Mouse (Mus musculus) midbrain, embryonic 10.5 days (tissue): ENCODE data around the gene Cd300a. TPM values are rescaled to one million over a fixed set of nuclear protein-coding genes. Genes with fewer than 3 reads are reported as not detected.

Source experiments
- DNase-seq: peaks from one replicate; pipeline ENCODE4 v3.0.0-alpha.2; 2017; ENCODE audit warnings: low spot score
- H3K27ac ChIP-seq: fragments of 300-500 bp; sonication (generic); replicated peaks from 2 replicates; pipeline ENCODE4 v1.5.1; 2016; ENCODE audit warnings: mild to moderate bottlenecking
- H3K27me3 ChIP-seq: fragments of 300-500 bp; sonication (generic); 2 replicates; pipeline ENCODE4 v1.6.1; 2016; ENCODE audit warnings: low read depth, mild to moderate bottlenecking; ENCODE audit not compliant: poor library complexity, severe bottlenecking
- H3K36me3 ChIP-seq: fragments of 300-500 bp; sonication (generic); 2 replicates; pipeline ENCODE4 v1.6.1; 2016; ENCODE audit warnings: mild to moderate bottlenecking, moderate library complexity
- H3K4me1 ChIP-seq: fragments of 300-500 bp; sonication (generic); 2 replicates; pipeline ENCODE4 v1.6.1; 2016
- H3K4me3 ChIP-seq: fragments of 300-500 bp; sonication (generic); 2 replicates; pipeline ENCODE4 v1.5.1; 2016; ENCODE audit warnings: mild to moderate bottlenecking, moderate library complexity
- H3K9me3 ChIP-seq: fragments of 300-500 bp; sonication (generic); replicated peaks from 2 replicates; pipeline ENCODE4 v1.6.1; 2016; ENCODE audit warnings: mild to moderate bottlenecking
- WGBS: fragments of 180-500 bp; shearing (Covaris S2); methylation state at CpG from one replicate; pipeline ENCODE4 v1.1.7; 2016; 5-methylcytosine and 5-hydroxymethylcytosine counted together
- polyA plus RNA-seq: library from polyadenylated mRNA; unstranded; fragments of >200 nt; fragmentation: Nextera tagmentation; extraction: Ambion mirVana; gene quantifications from 2 replicates; pipeline ENCODE4 v1.2.1, GENCODE M21; 2016

The Cd300a gene
- polyA plus RNA-seq, 1 experiment from 2014 or later = 0.58 TPM

DNA sequence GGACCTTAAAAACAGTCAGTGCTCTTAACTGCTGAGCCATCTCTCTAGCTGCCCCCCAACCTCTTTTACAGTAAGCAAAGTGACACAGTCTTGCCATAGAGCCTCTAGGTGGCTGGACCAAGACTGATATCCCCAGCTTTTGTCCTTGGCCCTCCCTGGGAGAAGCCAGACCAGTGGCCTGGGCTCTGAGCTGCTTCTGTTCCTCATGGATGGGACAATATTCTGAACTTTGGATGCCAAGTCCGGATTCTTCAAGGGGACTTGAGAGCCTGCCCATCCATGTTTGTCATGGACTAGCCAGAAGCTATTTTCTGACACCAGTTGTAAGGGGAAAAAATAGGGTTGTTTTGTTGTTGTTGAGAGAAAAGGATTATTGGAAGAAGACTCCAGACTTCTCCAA, 20.1 kb upstream of the Cd300a start:
- Histone ChIP-seq H3K9me3 (no peaks in the 10 kb centered on the region), H3K27ac (no peak overlapping the region), H3K36me3 (peaks cover 5% of the 10 kb centered on the region; the same call in 1 of the 2 replicates), H3K4me3 (no peak overlapping the region), H3K27me3 (peaks cover 9% of the 10 kb centered on the region; the same call in 1 of the 2 replicates), H3K4me1 (peaks cover 44% of the 10 kb centered on the region)
- WGBS = 90% methylated on average over 1 of the region's 1 CpGs
- no peak for DNase-seq

DNA sequence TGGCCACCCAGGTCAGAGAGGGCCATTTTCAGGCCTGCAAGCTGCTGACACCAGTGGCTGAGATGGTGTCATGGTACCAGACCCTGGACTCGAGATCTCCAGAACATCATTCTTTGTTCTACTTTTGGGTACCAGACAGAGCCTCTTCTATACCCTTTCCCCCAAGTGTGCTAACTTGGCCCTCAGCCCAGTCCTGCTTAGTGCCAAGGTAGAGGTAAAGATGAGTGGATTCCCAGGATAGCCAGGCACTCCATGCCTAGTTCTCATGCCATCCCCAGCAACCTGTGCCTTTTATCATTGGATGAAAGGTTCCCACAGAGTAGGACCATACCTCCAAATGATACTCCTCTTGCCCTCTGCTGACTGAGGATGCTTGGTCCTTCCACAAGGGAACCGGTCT, 18.3 kb upstream of the Cd300a start:
- Histone ChIP-seq H3K36me3 (peaks cover 5% of the 10 kb centered on the region; the same call in 1 of the 2 replicates), H3K27ac (no peak overlapping the region), H3K9me3 (no peaks in the 10 kb centered on the region), H3K4me1 (peaks cover 55% of the 10 kb centered on the region), H3K4me3 (no peak overlapping the region), H3K27me3 (peaks cover 14% of the 10 kb centered on the region; the same call in 1 of the 2 replicates)
- DNase-seq = no peak
- WGBS = 92% methylated on average over 2 of the region's 2 CpGs

DNA sequence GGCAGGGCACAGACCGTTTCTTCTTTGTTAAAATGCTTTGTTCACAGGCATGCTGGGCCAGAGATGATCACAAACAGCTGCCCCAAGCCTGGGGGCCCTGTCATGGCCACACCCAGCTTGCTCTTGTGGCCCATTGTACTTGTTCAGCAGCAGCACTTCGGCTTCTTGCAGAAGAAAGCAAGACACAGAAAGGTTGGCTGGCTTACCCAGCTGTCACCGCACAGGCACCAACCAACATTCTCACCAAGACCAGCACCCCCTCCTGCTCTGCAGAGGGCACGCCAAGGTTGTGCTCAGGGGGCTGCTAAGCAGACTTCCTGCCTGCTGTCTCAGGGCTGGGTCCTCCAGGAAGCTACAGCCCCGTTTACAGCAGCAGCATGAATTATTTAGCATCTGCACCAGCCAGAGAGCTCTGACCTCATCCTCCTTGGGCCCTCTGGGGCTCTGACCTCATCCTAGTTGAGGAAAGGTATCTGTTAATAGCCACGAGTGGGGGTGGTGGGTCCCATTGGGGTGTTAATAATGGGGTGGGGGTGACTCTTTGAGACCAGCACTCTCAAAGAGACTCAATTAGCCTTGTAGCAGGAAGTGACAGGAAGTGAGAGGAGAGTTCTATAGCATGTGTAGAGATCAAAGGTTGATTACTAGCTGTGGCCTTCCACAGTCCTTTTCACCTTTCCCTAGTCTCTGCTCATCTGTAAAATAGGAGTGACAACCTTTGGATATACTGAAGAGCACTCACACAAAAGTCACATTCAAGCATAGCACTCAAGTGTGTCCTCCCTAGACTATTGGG, 16.6 kb upstream of the Cd300a start:
- no peak overlapping the region for H3K4me3 ChIP-seq
- peak overlapping the region; percentile 75 for H3K27ac ChIP-seq
- H3K36me3 ChIP-seq = peaks cover 5% of the 10 kb centered on the region; the same call in 1 of the 2 replicates
- no peaks in the 10 kb centered on the region for H3K9me3 ChIP-seq
- DNase-seq = peak; percentile 27
- peaks cover 14% of the 10 kb centered on the region; the same call in 1 of the 2 replicates for H3K27me3 ChIP-seq
- WGBS = 36% methylated on average over 6 of the region's 6 CpGs
- H3K4me1 ChIP-seq = peaks cover 52% of the 10 kb centered on the region

DNA sequence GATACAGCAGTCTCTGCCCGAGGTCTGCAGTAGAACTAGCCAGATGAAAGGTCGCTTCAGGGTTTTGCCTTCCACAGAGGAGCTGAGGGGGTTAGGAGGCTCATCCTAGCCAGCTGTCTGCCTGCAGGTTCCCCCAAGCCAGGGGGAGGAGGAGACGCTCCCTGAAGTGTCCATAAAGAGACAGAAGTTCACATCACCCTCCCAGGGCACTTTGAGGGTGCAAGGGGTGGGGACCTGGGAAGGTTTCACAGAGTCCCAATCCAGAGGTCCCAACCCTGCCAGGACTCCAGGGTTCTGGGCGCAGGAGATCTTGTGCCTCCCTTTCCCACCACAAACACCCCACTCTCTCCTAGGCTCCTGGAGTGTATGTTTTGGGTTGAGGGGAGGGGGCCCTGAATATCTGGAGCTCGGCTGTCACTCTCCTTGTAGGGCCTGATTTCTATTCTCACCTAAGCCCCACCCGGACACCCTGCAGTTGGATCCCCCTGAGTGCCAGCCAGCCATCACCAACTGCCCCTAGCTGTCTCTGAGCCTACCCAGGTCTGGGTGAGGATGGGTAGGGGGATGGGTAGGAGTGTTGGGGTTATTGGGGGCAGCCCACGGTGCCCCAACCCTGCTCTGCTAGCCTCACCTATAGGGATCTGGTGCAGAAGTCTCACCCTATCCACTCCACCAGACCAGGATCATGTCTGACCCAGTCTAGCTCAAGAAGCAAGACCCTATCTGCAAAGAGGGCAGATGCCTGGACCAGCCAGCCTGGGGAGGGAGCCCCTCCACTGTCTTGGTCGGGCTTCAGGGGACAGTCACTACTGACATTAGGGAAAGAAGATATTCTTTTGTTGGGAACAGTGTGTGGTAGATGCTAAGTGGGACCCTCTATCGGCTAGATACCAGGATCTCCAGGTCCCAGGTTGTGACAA, 15.4 kb upstream of the Cd300a start:
- no peak for DNase-seq
- WGBS = 58% methylated on average over 9 of the region's 9 CpGs
- Histone ChIP-seq H3K36me3 (peaks cover 5% of the 10 kb centered on the region; the same call in 1 of the 2 replicates), H3K27me3 (peaks cover 14% of the 10 kb centered on the region; the same call in 1 of the 2 replicates), H3K9me3 (no peaks in the 10 kb centered on the region), H3K4me3 (no peak overlapping the region), H3K27ac (peak overlapping the region; percentile 63), H3K4me1 (peaks cover 52% of the 10 kb centered on the region)

DNA sequence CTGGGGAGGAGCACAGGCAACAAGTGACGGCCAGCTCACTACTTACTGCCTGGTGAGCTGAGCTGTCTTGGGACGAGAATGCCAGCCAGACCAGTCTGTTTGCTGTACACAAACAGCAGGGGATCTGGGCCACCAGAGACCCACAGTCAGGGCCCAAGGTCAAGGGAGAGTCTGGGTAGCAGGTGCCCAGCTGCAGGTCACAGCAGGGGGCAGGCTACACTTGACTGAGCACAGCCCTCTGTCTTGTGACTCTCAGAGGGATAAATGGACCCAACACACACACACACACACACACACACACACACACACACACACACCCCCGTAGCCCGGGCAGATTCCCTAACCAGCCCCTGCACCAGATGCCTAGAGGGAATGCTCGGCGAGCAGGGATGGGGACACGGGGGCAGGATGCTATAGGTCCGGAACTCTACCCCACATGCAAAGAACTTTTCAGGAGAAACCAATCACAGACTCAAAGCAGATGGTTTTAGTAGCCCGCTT, 14.5 kb upstream of the Cd300a start:
- Histone ChIP-seq H3K27me3 (peaks cover 14% of the 10 kb centered on the region; the same call in 1 of the 2 replicates), H3K36me3 (peaks cover 5% of the 10 kb centered on the region; the same call in 1 of the 2 replicates), H3K27ac (peak overlapping the region; percentile 63), H3K4me1 (peaks cover 52% of the 10 kb centered on the region), H3K4me3 (no peak overlapping the region), H3K9me3 (no peaks in the 10 kb centered on the region)
- 10% methylated on average over 9 of the region's 9 CpGs for WGBS
- DNase-seq = peak; percentile 39

DNA sequence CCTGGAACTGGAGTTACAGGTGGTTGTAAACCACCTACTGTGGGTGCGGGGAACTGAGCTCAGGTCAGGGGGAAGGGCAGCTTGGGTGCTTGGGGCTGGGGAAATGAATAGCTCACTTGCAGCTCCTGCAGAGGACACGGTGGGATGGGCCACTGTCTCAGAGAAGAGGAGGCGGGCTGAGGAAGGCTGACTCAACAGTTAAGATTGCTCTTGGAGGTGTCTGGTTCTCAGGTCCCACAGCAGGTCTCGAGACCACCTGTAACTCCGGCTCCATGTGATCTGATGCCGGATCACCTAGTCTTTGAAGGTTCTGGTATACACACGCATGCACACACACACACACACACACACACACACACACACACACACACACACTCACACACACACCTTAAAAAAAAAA, 13.7 kb upstream of the Cd300a start:
- no peak for DNase-seq
- 0 out of 2 replicates have a peak overlapping the region, but pooled peaks have one; percentile 63 for H3K27ac ChIP-seq
- WGBS = 47% methylated on average over 7 of the region's 7 CpGs
- no peak overlapping the region for H3K4me3 ChIP-seq
- no peaks in the 10 kb centered on the region for H3K9me3 ChIP-seq
- H3K4me1 ChIP-seq = peaks cover 52% of the 10 kb centered on the region
- H3K36me3 ChIP-seq = no peaks in the 10 kb centered on the region
- H3K27me3 ChIP-seq = peaks cover 14% of the 10 kb centered on the region; the same call in 1 of the 2 replicates

DNA sequence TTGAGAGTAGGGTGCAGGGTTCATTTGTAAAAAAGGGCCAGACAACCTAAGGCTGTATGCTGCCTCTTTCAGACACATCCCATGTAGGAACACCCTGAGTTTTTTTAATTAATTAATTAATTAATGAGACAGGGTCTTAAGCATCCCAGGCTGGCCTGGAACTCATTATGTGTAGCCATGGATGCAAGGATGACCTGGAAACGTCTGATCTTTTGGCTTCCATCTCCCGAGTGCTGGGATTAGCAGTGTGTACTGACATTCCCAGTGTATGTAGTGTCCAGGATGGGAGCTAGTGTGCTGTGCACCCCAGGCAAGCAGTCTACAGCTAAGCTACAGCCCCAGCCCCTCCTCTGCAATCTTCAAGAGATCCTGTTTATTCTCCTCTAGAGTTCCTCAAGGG, 13.2 kb upstream of the Cd300a start:
- WGBS = 36% methylated on average over 2 of the region's 2 CpGs
- Histone ChIP-seq H3K27ac (no peak overlapping the region), H3K36me3 (no peaks in the 10 kb centered on the region), H3K9me3 (no peaks in the 10 kb centered on the region), H3K27me3 (peaks cover 14% of the 10 kb centered on the region; the same call in 1 of the 2 replicates), H3K4me3 (no peak overlapping the region), H3K4me1 (peaks cover 52% of the 10 kb centered on the region)
- DNase-seq = no peak

DNA sequence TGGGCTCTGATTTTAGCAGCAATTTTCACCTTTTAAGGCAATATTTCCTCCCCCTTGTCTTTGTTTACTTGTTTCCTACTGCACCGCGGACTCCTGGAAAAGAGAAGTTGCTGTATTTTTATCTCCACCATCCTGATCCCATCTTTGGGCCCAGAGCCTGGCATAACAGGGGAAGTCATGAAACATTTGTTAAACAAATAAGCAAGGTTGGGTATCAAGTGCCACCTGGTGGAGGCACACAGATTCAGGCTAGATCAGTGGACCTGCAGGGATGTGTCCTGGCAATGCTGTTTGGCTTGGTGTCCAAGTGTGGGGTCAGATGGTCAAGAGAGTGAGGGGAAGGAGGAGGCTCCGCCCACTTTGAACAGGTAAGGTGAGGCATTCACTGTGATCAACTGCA, 12.7 kb upstream of the Cd300a start:
- DNase-seq = peak; percentile 39
- H3K27me3 ChIP-seq = peaks cover 14% of the 10 kb centered on the region; the same call in 1 of the 2 replicates
- peaks cover 49% of the 10 kb centered on the region for H3K4me1 ChIP-seq
- H3K36me3 ChIP-seq = no peaks in the 10 kb centered on the region
- H3K27ac ChIP-seq = no peak overlapping the region
- WGBS = 66% methylated on average over 3 of the region's 3 CpGs
- no peaks in the 10 kb centered on the region for H3K9me3 ChIP-seq
- H3K4me3 ChIP-seq = no peak overlapping the region

DNA sequence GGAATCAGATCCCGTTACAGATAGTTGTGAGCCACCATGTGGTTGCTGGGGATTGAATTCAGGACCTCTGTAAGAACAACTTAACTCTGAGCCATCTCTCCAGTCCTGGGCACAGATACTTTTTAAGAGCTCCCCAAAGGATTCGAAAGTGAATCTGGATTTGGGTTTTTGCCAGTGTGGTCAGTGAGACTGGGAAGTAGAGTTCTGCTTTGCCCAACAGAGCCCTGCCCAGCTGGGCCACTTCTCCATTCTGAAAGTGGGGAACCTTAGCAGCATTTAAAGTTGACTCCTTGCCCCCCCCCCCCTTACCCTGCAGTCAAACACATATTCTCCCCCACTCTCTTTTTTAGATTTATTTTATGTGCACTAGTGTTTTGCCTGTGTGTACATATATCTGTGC, 10.2 kb upstream of the Cd300a start:
- H3K36me3 ChIP-seq = no peaks in the 10 kb centered on the region
- 75% methylated on average over 2 of the region's 2 CpGs for WGBS
- H3K4me1 ChIP-seq = peaks cover 30% of the 10 kb centered on the region
- no peaks in the 10 kb centered on the region for H3K9me3 ChIP-seq
- no peak for DNase-seq
- 0 out of 2 replicates have a peak, but pooled peaks cover 6% of the 10 kb centered on the region for H3K27me3 ChIP-seq
- H3K4me3 ChIP-seq = no peak overlapping the region
- no peak overlapping the region for H3K27ac ChIP-seq

DNA sequence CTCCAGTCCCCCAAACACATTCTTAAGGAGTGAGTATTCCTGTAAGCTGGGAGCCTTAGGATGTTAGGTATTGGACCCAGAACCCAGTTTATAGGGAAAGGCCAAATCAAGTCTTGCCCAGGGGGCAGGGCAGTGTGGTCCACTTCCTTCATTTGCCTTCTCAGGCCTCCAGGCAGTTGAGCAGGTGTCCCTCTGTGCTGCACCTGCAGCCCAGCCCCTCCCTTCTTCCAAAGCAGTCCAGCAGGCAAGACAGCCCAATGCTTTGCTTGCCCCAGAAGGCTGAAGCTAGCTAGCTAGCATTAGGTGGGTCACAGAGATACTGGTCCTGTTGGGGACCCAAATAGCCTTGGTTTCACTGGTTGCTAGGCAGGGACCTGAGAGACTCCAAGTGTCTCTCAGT, 9.7 kb upstream of the Cd300a start:
- Histone ChIP-seq H3K9me3 (no peaks in the 10 kb centered on the region), H3K36me3 (no peaks in the 10 kb centered on the region), H3K27ac (no peak overlapping the region), H3K4me3 (no peak overlapping the region), H3K27me3 (0 out of 2 replicates have a peak, but pooled peaks cover 2% of the 10 kb centered on the region), H3K4me1 (peaks cover 24% of the 10 kb centered on the region)
- no peak for DNase-seq

DNA sequence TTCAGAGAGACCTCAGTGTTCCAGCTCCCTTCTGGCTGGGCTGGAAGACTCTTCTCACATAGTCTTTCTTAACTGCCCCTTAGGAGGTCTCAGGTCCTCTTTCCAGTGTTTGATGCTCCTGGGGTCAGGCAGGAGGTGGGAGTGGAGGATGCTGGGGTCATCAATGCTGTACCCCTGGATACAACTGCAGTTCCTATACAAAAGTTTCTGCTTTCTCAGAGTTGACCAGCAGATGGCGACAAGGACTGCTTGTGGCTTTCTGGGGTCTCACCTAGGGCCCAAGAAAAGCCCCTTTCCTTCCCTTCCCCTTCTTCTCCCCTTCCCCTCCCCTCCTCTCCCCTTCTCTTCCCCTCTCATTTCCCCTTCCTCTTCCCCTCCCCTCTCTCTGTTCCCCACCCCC, 9.3 kb upstream of the Cd300a start:
- WGBS = 0% methylated on average over 1 of the region's 1 CpGs
- Histone ChIP-seq H3K27ac (no peak overlapping the region), H3K27me3 (no peaks in the 10 kb centered on the region), H3K4me3 (no peak overlapping the region), H3K36me3 (no peaks in the 10 kb centered on the region), H3K9me3 (no peaks in the 10 kb centered on the region), H3K4me1 (peaks cover 20% of the 10 kb centered on the region)
- DNase-seq = peak; percentile 35

DNA sequence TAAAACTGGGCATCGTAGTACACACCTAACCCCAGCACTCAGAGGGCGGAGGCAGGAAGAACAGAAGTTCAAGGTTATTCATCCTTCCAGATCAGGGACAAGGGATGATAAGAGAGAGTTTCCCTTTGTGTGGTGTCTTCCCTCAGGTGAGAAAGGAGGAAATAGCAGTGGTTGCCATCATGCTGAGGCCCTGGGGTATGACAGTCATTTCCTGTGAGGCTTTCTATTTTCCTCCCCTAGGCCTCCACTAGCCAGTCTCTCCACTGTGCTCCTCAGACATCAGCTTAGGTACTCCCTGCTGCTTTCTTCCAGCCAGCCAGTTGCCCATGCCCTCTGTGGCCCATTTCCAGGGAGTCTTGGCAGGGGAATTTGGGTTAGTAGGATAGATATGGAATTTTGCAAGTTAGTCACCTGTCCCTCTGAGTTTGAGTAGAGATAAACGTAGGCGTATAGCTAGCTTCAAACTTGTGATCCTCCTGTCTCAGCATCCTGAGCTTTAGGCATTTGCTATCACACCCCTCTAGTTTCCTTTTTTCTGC, 6.5 kb upstream of the Cd300a start:
- DNase-seq = no peak
- no peaks in the 10 kb centered on the region for H3K36me3 ChIP-seq
- no peaks in the 10 kb centered on the region for H3K27me3 ChIP-seq
- H3K4me1 ChIP-seq = peaks cover 5% of the 10 kb centered on the region
- H3K4me3 ChIP-seq = no peak overlapping the region
- no peak overlapping the region for H3K27ac ChIP-seq
- 95% methylated on average over 4 of the region's 4 CpGs for WGBS
- H3K9me3 ChIP-seq = no peaks in the 10 kb centered on the region
